25 mouse cellular contexts compared by ENCODE assay signal in the genomic region with DNA sequence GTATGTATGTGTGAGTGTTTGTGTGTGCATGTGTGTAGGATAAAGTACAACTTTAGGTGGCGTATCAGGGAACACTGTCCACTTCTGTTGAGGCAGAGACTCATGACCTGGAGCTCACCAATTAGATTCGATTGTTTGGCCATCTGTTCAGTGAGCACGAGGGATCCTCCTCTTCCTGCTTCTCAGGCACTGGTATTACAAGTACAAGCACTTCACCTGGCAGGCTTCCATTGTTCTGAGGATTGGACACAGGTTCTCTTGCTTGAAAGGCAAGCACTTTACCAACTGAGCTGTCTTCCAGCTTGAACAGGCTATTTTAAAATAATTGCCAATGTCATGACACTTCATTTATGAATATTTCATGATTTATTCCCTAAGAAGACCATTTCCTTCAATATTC.
DNase-seq lines count a peak whose midpoint lies in the region; ATAC-seq and TF ChIP-seq lines count a peak whose summit lies in the region.
"Had no signal": no experiment of that assay in that cellular context is flagged by ENCODE, and none has a peak within 500 bp of the region (broad histone marks: within the 10 kb centered on the region; RNA-seq: fewer than 3 reads in every experiment).

No protein-coding gene starts in this region.

- H3K4me3 ChIP-seq in embryonic facial prominence, embryonic 14.5 days (ENCODE audit: low read depth, low read length): no peak overlapping the region
- no peak overlapping the region for H3K4me3 ChIP-seq in embryonic facial prominence, embryonic 10.5 days
- no peak overlapping the region for H3K4me3 ChIP-seq in midbrain, embryonic 13.5 days (replicated peaks)
- H3K4me3 ChIP-seq in midbrain, postnatal 0 days (ENCODE audit: low read depth, low read length): no peak overlapping the region
- H3K4me3 ChIP-seq: embryonic facial prominence, embryonic 15.5 days; stomach, embryonic 15.5 days had no signal

- ATAC-seq in embryonic facial prominence, embryonic 14.5 days (ENCODE audit: low read depth): peak; percentile 28; the same call in 1 of the 2 replicates
- 0 out of 2 replicates have a peak, but pooled peaks have one; percentile 27 for ATAC-seq in midbrain, embryonic 13.5 days
- no peak for ATAC-seq in midbrain, postnatal 0 days (ENCODE audit: low FRiP score)
- ATAC-seq: activated CD4-positive, CD25-positive, alpha-beta regulatory T cell, adult 4 months; forebrain, postnatal 0 days; inflammation-experienced regulatory T-cells, adult 6 months had no signal

- TF ChIP-seq CTCF in midbrain, postnatal 0 days (IDR thresholded peaks at IDR 0.05): no peak

- H3K9me3 ChIP-seq in embryonic facial prominence, embryonic 14.5 days (ENCODE audit: control insufficient read depth, low read length): no peaks in the 10 kb centered on the region
- H3K9me3 ChIP-seq in embryonic facial prominence, embryonic 10.5 days: no peaks in the 10 kb centered on the region
- no peaks in the 10 kb centered on the region for H3K9me3 ChIP-seq in midbrain, embryonic 13.5 days
- no peaks in the 10 kb centered on the region for H3K9me3 ChIP-seq in midbrain, postnatal 0 days (ENCODE audit: low read length)
- H3K9me3 ChIP-seq: embryonic facial prominence, embryonic 15.5 days; stomach, embryonic 15.5 days had no signal

- no peak overlapping the region for H3K4me2 ChIP-seq in embryonic facial prominence, embryonic 14.5 days (ENCODE audit: low read depth, low read length)
- H3K4me2 ChIP-seq in midbrain, embryonic 13.5 days (replicated peaks): no peak overlapping the region
- no peak overlapping the region for H3K4me2 ChIP-seq in midbrain, postnatal 0 days (ENCODE audit: low read depth, low read length, poor library complexity, severe bottlenecking)
- H3K4me2 ChIP-seq: embryonic facial prominence, embryonic 15.5 days; heart, embryonic 11.5 days; hindbrain, embryonic 14.5 days; liver, embryonic 11.5 days; lung, embryonic 14.5 days; stomach, embryonic 15.5 days had no signal

- peaks cover 4% of the 10 kb centered on the region; the same call in 1 of the 2 replicates for H3K4me1 ChIP-seq in embryonic facial prominence, embryonic 14.5 days (ENCODE audit: control insufficient read depth, insufficient read depth, low read length)
- H3K4me1 ChIP-seq in embryonic facial prominence, embryonic 10.5 days: peaks cover 12% of the 10 kb centered on the region
- peaks cover 25% of the 10 kb centered on the region for H3K4me1 ChIP-seq in midbrain, embryonic 13.5 days (replicated peaks)
- H3K4me1 ChIP-seq in midbrain, postnatal 0 days (ENCODE audit: insufficient read depth, low read length): no peaks in the 10 kb centered on the region; the same call in 1 of the 2 replicates

- H3K27me3 ChIP-seq in embryonic facial prominence, embryonic 14.5 days (replicated peaks; ENCODE audit: control insufficient read depth, insufficient read depth, low read length): no peaks in the 10 kb centered on the region
- H3K27me3 ChIP-seq in embryonic facial prominence, embryonic 10.5 days (replicated peaks; ENCODE audit: low read depth, poor library complexity, severe bottlenecking): no peaks in the 10 kb centered on the region
- no peaks in the 10 kb centered on the region for H3K27me3 ChIP-seq in midbrain, embryonic 13.5 days
- no peaks in the 10 kb centered on the region for H3K27me3 ChIP-seq in midbrain, postnatal 0 days (ENCODE audit: insufficient read depth, low read length)
- H3K27me3 ChIP-seq: embryonic facial prominence, embryonic 15.5 days; stomach, embryonic 15.5 days had no signal

- H3K36me3 ChIP-seq in embryonic facial prominence, embryonic 14.5 days (ENCODE audit: control insufficient read depth, insufficient read depth, low read length): no peaks in the 10 kb centered on the region
- no peaks in the 10 kb centered on the region for H3K36me3 ChIP-seq in embryonic facial prominence, embryonic 10.5 days (replicated peaks)
- H3K36me3 ChIP-seq in midbrain, embryonic 13.5 days: no peaks in the 10 kb centered on the region
- H3K36me3 ChIP-seq in midbrain, postnatal 0 days (ENCODE audit: insufficient read depth, low read length): no peaks in the 10 kb centered on the region
- H3K36me3 ChIP-seq: embryonic facial prominence, embryonic 15.5 days; stomach, embryonic 15.5 days had no signal

- H3K9ac ChIP-seq in embryonic facial prominence, embryonic 14.5 days (ENCODE audit: low read depth, low read length): no peak overlapping the region
- no peak overlapping the region for H3K9ac ChIP-seq in midbrain, embryonic 13.5 days (replicated peaks)
- H3K9ac ChIP-seq in midbrain, postnatal 0 days (replicated peaks; ENCODE audit: low read length, poor library complexity, severe bottlenecking): no peak overlapping the region
- H3K9ac ChIP-seq: embryonic facial prominence, embryonic 15.5 days; forebrain, postnatal 0 days; hindbrain, embryonic 14.5 days; lung, embryonic 14.5 days; stomach, embryonic 15.5 days had no signal

- DNase-seq in embryonic facial prominence, embryonic 14.5 days (ENCODE audit: low spot score): peak; percentile 78
- DNase-seq in embryonic facial prominence, embryonic 10.5 days (ENCODE audit: low spot score): no peak
- peak; percentile 33 for DNase-seq in heart, postnatal 4 days
- no peak for DNase-seq in heart, postnatal 36 days
- DNase-seq in midbrain, postnatal 0 days (ENCODE audit: low spot score): no peak
- DNase-seq in left cerebral cortex, adult 11 months (ENCODE audit: low spot score): no peak
- DNase-seq: adrenal gland, adult 8-10 months; cerebellum, adult 2 months; cerebellum, postnatal 25 days; forebrain, postnatal 0 days; gastrocnemius, postnatal 14 days; kidney, adult 8-10 months; kidney, postnatal 10 days; left cerebral cortex, postnatal 4 days; lung, embryonic 14.5 days; midbrain, embryonic 14.5 days; thymus, postnatal 36 days had no signal

- 57% methylated on average over 3 of the region's 3 CpGs for WGBS in embryonic facial prominence, embryonic 14.5 days
- WGBS in embryonic facial prominence, embryonic 10.5 days: 74% methylated on average over 3 of the region's 3 CpGs
- 59% methylated on average over 3 of the region's 3 CpGs for WGBS in midbrain, embryonic 13.5 days
- 60% methylated on average over 3 of the region's 3 CpGs for WGBS in midbrain, postnatal 0 days

- intact Hi-C loops in heart, postnatal 36 days (cut with DNase I): no loop called here

- no peak overlapping the region for H3K27ac ChIP-seq in embryonic facial prominence, embryonic 14.5 days (replicated peaks; ENCODE audit: low read depth, low read length)
- no peak overlapping the region for H3K27ac ChIP-seq in embryonic facial prominence, embryonic 10.5 days (replicated peaks)
- no peak overlapping the region for H3K27ac ChIP-seq in midbrain, embryonic 13.5 days
- H3K27ac ChIP-seq in midbrain, postnatal 0 days (ENCODE audit: low read depth, low read length): no peak overlapping the region
- H3K27ac ChIP-seq: embryonic facial prominence, embryonic 15.5 days; hindbrain, embryonic 14.5 days; stomach, embryonic 15.5 days had no signal

Comparison
In these comparisons a context has a peak if more than half of its experiments do, and no peak if none do; other contexts are left out.
1. DNase-seq: peak in embryonic facial prominence, embryonic 14.5 days (single experiment) and heart, postnatal 4 days (single experiment); none in embryonic facial prominence, embryonic 10.5 days (single experiment), heart, postnatal 36 days (0 of 2), midbrain, postnatal 0 days (single experiment) and left cerebral cortex, adult 11 months (single experiment).